Mouse (Mus musculus): Measurements from ENCODE around the gene Muc4.

Muc4 gene

GRCm38 (mm10) chr16:32735586-32735985 is at the start of gene Muc4:
Gene Muc4 (plus strand): TSS chr16:32735886.
- no peak for DNase-seq

DNA sequence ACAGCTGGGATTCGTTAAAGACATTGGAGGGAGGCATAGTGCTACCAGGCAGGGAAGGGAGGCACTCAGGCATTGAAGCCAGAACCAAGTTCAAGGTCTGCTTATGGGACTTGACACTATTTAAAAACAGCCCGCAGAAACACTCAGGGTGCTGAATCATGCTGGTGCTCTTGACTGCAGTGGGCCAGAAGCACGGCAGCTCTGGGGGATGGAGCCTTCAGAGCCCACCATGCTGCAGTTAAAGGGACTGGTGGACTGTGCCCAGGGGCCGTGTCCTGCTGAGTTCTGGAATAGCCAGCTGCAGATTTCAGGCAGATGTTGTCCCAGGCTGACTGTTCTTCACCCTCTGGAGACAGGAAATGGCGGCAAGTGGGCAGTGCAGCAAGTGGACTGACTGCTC is 49.7 kb upstream of the Muc4 start:
- no peak for DNase-seq

- no peak for DNase-seq
Measured at GRCm38 (mm10) chr16:32687221-32687620, 48.5 kb upstream of the Muc4 start.

- DNase-seq = no peak
Measured at GRCm38 (mm10) chr16:32688770-32689169, 46.9 kb upstream of the Muc4 start.

- DNase-seq = peak; percentile 81
Measured at GRCm38 (mm10) chr16:32689501-32689900, 46.2 kb upstream of the Muc4 start.

DNA sequence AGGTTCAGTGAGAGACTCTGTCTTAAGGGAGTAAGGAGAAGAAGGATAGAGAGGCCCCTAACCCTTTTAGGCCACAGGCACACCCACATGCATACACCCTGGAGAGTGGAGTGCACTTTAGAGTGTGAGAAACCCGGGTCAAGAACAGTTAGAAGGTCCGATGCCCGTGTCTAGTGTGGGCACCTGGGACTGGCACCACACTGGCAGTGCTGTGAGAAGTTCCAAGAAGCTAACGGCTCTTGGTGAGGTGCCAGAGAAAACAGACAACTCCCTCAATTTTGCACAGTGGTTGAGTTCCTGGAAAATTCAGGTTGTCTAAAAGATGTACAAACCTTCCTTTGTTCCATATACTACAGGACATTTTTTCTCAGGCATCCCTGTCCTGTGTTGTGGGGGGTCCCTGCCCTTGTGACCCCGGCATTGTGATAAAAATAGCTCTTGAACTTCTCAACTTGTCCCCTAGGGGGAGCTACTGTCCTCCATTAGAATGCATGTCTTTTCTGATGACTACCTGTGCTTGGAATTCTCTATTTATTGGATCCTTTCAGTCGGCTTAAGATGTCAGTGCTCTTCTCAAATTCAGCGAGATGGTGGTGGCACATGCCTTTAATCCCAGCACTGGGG is 38.7 kb upstream of the Muc4 start:
- peak; percentile 57 for DNase-seq

- no peak for DNase-seq
Measured at GRCm38 (mm10) chr16:32697665-32698446, 37.8 kb upstream of the Muc4 start.

DNA sequence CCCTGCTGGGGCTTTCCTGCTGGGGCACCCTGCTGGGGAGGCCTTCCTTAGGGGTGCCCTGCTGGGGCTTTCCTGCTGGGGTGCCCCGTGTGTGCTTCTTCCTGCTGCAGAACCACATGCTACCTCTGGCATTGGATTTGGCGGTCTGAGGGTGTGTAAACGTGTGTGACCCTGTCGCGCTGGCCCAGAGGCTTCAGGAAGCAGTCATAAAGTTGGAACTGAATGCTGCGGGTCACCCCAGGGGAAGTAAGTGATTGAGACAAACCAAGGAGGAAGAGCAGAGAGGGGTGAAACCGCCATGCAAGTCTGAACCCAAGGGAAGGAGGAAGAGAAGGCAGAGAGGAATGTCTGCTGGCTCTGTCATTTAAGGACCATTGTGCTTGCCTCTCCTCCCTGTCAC is 37.1 kb upstream of the Muc4 start:
- no peak for DNase-seq

DNA sequence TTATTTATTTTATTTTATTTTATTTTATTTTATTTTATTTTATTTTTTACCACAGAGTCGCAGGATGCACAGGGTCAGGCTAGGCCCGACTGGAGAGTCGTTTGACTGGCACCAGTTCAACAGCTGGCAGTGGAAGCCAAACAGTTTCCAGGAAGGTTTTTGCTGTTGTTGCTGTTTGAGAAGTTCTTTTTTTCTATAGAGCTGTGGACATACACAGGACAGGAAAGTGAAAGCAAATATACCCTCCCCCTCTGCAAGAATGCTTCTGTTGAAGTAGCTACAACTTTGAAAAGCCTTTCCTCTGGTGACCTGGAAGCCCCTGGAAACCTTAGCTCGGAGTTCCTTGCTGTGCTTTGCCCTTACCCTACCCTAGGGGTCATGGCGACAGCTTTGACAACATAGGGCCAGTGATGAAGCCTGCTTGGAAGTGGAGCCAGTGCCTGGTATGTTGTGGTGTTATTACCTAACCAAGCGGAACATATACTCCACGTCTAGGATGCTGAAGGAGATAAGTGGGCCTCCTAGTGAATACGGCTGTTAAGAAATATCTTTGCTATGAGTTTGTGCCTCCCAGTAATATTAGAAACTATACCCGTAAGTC is 32.3 kb upstream of the Muc4 start:
- peak; percentile 43 for DNase-seq

DNA sequence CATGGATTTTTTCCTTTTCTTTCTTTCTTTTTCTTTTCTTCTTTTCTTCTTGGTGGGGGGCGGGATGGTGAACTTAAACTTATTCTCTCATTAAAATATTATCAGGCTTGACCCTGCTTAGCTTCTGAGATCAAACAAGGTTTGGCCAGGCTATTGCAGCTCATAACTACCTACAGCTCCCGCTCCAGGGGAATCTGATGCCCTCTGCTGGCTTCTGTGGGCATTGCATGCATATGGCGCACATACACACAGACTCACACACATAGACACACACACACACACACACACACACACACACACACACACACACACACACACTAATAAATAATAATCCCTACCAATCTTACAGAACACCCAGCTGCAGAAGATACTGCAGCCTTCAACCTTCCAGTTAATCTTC is 30.1 kb upstream of the Muc4 start:
- no peak for DNase-seq

GRCm38 (mm10) chr16:32707111-32707823 is 28.4 kb upstream of the Muc4 start:
- no peak for DNase-seq

DNA sequence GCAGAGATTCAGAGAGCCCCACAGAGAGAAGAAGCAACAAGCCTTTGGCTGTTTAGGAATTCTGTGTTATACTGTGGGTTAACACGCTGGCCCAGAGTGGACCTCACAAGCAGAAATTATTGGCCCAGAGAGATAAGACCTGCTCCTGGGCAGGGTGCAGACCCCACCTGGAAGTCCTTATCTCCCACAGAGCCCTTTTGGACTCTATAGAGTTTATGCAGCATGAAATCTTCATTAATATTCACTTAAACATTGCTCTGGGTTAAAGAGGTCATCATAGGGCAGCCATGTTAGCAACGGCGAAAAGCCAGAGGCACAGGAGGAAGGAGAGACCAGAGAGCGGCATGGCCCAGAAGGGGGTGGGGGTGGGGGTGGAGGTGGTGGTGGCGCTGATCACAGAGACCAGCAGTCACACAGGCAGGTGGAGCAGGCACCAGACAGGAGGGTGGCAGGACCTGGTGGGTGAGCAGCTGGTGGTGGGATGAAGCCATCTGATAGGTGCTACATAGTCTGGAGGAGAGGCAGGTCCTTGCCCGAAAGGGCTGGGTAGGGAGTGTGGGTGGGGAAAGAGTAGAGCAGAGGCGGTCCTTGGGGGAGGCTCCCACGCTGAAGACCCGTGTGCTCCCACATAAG is 27.7 kb upstream of the Muc4 start:
- no peak for DNase-seq

GRCm38 (mm10) chr16:32708457-32709033 is 27.1 kb upstream of the Muc4 start:
- no peak for DNase-seq

- no peak for DNase-seq
Measured at GRCm38 (mm10) chr16:32709116-32709515, 26.6 kb upstream of the Muc4 start.

- no peak for DNase-seq
Measured at GRCm38 (mm10) chr16:32710426-32711070, 25.1 kb upstream of the Muc4 start.

- no peak for DNase-seq
Measured at GRCm38 (mm10) chr16:32712202-32712601, 23.5 kb upstream of the Muc4 start.

DNA sequence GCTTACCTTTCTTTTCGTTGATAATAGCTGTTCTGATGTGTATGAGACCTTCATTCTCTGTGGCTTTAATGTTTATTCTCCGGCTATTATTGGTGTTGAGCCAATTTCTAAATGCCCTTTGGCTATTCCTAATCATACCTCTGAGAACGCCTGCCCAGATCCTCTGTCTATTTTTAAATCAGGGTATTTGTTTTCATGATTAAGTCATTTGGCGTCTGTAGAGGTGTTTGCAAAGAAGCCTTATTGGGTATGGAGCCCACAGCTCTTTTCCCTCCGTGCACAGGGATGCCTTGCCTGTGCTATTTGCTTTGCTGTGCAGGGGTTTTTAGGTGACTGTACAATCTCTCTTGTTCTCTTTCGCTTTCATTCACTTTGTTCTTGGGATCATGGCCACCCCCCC is 22.1 kb upstream of the Muc4 start:
- DNase-seq = no peak

- no peak for DNase-seq
Measured at GRCm38 (mm10) chr16:32715364-32715763, 20.3 kb upstream of the Muc4 start.

DNA sequence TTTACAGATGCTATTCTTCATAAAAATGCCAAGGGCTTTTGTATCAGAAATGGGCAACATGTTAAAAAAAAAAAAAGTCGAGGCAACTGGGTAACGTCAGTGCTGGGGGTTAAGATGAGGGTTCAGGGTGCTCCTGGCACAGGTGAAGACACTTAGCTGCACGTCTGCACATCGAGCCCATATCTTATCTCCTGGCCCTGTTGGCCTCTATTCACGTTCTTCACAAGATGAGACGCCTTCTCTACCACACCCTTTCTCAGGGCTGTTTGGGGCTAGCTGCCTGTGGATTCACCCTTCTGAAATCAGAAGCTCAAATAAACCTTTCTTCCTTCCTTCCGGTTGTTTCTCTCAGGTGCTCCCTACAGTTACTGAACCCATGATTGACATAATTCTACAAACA is 12.5 kb upstream of the Muc4 start:
- no peak for DNase-seq

GRCm38 (mm10) chr16:32723767-32724166 is 11.9 kb upstream of the Muc4 start:
- no peak for DNase-seq

GRCm38 (mm10) chr16:32724259-32724658 is 11.4 kb upstream of the Muc4 start:
- DNase-seq = no peak

DNA sequence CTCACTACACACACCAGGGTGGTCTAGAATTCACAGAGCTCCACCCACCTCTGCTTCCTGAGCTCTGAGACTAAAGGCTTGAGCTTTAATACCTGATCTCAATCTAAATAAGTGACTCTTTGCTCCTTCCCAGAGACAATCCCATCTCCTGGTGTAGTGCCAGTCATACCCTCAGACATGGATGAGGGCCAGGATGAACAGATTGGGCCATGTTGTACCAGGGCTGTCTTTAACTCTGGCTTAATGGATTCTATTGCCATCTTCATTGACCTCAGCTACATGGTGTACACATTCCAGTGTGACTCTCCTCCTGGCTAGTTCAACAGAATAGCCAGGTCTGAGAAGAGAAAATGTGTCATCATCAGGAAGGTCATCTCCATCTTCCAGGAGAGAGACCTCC is 9.2 kb upstream of the Muc4 start:
- no peak for DNase-seq

Measured in lung, postnatal 14 days (tissue).